Mouse (Mus musculus): ENCODE results near the gene BC017158. TPM values are rescaled to one million over a fixed set of nuclear protein-coding genes. Genes with fewer than 3 reads are reported as not detected.
A peak's percentile ranks its signal among the peaks of the same experiment; 100 is the strongest.

BC017158 gene
- total RNA-seq, 2 experiments from 2014 or later = 5.4 to 5.6 TPM

GRCm38 (mm10) chr7:128256783-128257334 is 41.1 kb downstream of the BC017158 start:
- peak in 1 of 2 experiments; percentile 59 for DNase-seq

GRCm38 (mm10) chr7:128255757-128256156 is 42.2 kb downstream of the BC017158 start:
- DNase-seq = no peak

GRCm38 (mm10) chr7:128254978-128255377 is 43.0 kb downstream of the BC017158 start:
- DNase-seq = no peak

- no peak for DNase-seq
These were observed 45.4 kb downstream of the BC017158 start for GRCm38 (mm10) chr7:128252609-128253008.

GRCm38 (mm10) chr7:128251946-128252345 is 46.0 kb downstream of the BC017158 start:
- no peak for DNase-seq

GRCm38 (mm10) chr7:128249998-128250397 is 48.0 kb downstream of the BC017158 start:
- no peak for DNase-seq

- no peak for DNase-seq
These were observed 49.6 kb downstream of the BC017158 start for GRCm38 (mm10) chr7:128248081-128249042.

GRCm38 (mm10) chr7:128247443-128247842 is 50.5 kb downstream of the BC017158 start:
- peak; percentile 90 to 94 for DNase-seq

- DNase-seq = peak; percentile 81 to 82
These were observed 51.2 kb downstream of the BC017158 start, which contains the start of gene Tgfb1i1 for GRCm38 (mm10) chr7:128246496-128247391. Gene Tgfb1i1 (plus strand): TSS chr7:128246812.

GRCm38 (mm10) chr7:128245547-128245946 is 52.4 kb downstream of the BC017158 start:
- no peak for DNase-seq

- no peak for DNase-seq
These were observed 53.5 kb downstream of the BC017158 start for GRCm38 (mm10) chr7:128244410-128245025.

- DNase-seq = peak in 1 of 2 experiments; percentile 51
These were observed 54.0 kb downstream of the BC017158 start for GRCm38 (mm10) chr7:128243921-128244320.

GRCm38 (mm10) chr7:128242331-128242730 is 55.6 kb downstream of the BC017158 start:
- no peak for DNase-seq

- DNase-seq = no peak
These were observed 57.7 kb downstream of the BC017158 start for GRCm38 (mm10) chr7:128240131-128240784.

GRCm38 (mm10) chr7:128238991-128239390 is 59.0 kb downstream of the BC017158 start:
- no peak for DNase-seq

GRCm38 (mm10) chr7:128237927-128238778 is 59.8 kb downstream of the BC017158 start, which contains the start of gene 9130023H24Rik:
Gene 9130023H24Rik (minus strand): TSS chr7:128238031.
- DNase-seq = peak; percentile 99 to 100

GRCm38 (mm10) chr7:128237593-128237926 is 60.4 kb downstream of the BC017158 start:
- DNase-seq = no peak

GRCm38 (mm10) chr7:128236856-128237592 is 60.9 kb downstream of the BC017158 start, which contains the start of gene Armc5:
Gene Armc5 (plus strand): TSS chr7:128237342.
- DNase-seq = peak; percentile 88 to 92

- DNase-seq = no peak
These were observed 61.5 kb downstream of the BC017158 start for GRCm38 (mm10) chr7:128236426-128236825.
